Mouse (Mus musculus) erythroblast, embryonic 14.5 days (primary cell): ENCODE data around the gene Papola. TPM values are rescaled to one million over a fixed set of nuclear protein-coding genes. Genes with fewer than 3 reads are reported as not detected.

Source experiments
- H3K27me3 ChIP-seq: 2 replicates; pipeline ENCODE4 v1.6.1; 2012; ENCODE audit warnings: inconsistent platforms; ENCODE audit not compliant: control insufficient read depth
- H3K36me3 ChIP-seq: 2 replicates; pipeline ENCODE4 v1.6.1; 2012; ENCODE audit warnings: mild to moderate bottlenecking, inconsistent platforms; ENCODE audit not compliant: control insufficient read depth
- H3K4me1 ChIP-seq: 2 replicates; pipeline ENCODE4 v1.6.1; 2012; ENCODE audit warnings: inconsistent platforms; ENCODE audit not compliant: control insufficient read depth
- H3K4me3 ChIP-seq: replicated peaks from 2 replicates; pipeline ENCODE3; 2012; ENCODE audit warnings: moderate library complexity, mild to moderate bottlenecking, inconsistent platforms
- H3K9me3 ChIP-seq: 2 replicates; pipeline ENCODE4 v1.6.1; 2012; ENCODE audit warnings: low read length, inconsistent platforms, mixed read lengths; ENCODE audit not compliant: control insufficient read depth
- GATA1 ChIP-seq: IDR thresholded peaks from 2 replicates; pipeline ENCODE4 v1.6.1; 2012; ENCODE audit warnings: low read length, inconsistent platforms, mixed read lengths
- TAL1 ChIP-seq: IDR thresholded peaks from 3 replicates; pipeline ENCODE4 v1.6.1; 2012; ENCODE audit warnings: low read length, inconsistent platforms, mixed read lengths
- polyA plus RNA-seq: library from polyadenylated mRNA; stranded (reverse); fragments of >175 nt; gene quantifications from 2 replicates; pipeline ENCODE4 v1.2.3, GENCODE M21; 2012

Gene Papola
- polyA plus RNA-seq, 1 experiment = 14.5 TPM

GRCm38 (mm10) chr12:105758911-105759310, 25.6 kb upstream of the Papola start:
- Histone ChIP-seq H3K9me3 (peaks cover 5% of the 10 kb centered on the region; the same call in 1 of the 2 replicates), H3K27me3 (no peaks in the 10 kb centered on the region), H3K4me3 (no peak overlapping the region), H3K4me1 (peaks cover 42% of the 10 kb centered on the region), H3K36me3 (no peaks in the 10 kb centered on the region)
- TF ChIP-seq GATA1 (no peak), TAL1 (no peak)

GRCm38 (mm10) chr12:105759849-105760478, 24.5 kb upstream of the Papola start:
- H3K9me3 ChIP-seq = no peaks in the 10 kb centered on the region
- peaks cover 42% of the 10 kb centered on the region for H3K4me1 ChIP-seq
- no peak overlapping the region for H3K4me3 ChIP-seq
- TF ChIP-seq GATA1 (no peak), TAL1 (peak; percentile 59)
- no peaks in the 10 kb centered on the region for H3K36me3 ChIP-seq
- H3K27me3 ChIP-seq = no peaks in the 10 kb centered on the region

DNA sequence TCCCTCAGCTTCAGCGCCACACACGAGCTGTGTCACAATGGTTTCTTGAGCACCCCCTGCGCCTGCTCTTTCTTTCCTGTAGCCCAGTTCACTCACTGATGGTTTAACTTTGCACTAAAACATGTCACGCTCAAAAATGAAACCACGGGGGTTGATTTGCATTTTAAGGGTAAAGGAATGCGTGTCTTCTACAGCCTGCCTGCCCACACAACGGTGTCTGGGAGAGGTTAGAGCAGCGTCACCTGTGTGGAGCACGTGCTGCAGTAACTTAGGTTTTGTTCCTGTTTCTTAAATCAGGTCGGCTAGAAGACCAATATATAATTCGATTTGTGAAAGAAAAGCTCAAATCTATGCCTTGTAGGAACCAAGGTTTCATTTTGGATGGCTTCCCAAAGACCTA, 23.3 kb upstream of the Papola start:
- H3K36me3 ChIP-seq = no peaks in the 10 kb centered on the region
- no peaks in the 10 kb centered on the region for H3K9me3 ChIP-seq
- no peak overlapping the region for H3K4me3 ChIP-seq
- peaks cover 42% of the 10 kb centered on the region for H3K4me1 ChIP-seq
- TF ChIP-seq GATA1 (no peak), TAL1 (no peak)
- H3K27me3 ChIP-seq = no peaks in the 10 kb centered on the region

DNA sequence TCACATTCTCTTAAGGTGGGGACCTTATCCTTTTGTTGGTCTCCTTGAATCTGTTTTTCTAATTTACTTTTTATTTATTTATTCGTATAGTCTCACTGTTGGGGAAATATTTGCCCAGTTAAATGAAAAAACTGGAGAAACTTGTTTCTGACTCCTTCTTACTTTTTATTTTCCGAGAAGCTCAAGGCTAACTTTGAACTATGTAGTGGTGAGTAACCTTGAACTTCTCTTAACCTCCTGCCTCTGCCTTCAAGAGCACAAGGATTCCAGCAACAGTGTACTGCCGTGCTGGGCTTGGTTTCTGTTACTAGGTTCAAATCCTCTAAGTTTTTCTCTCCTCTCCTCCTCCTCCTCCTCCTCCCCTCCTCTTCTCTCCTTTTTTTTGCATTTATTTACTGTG, 22.9 kb upstream of the Papola start:
- TF ChIP-seq TAL1 (no peak), GATA1 (no peak)
- Histone ChIP-seq H3K4me3 (no peak overlapping the region), H3K9me3 (no peaks in the 10 kb centered on the region), H3K4me1 (peaks cover 42% of the 10 kb centered on the region), H3K36me3 (no peaks in the 10 kb centered on the region), H3K27me3 (no peaks in the 10 kb centered on the region)

GRCm38 (mm10) chr12:105769700-105770099, 14.8 kb upstream of the Papola start:
- Histone ChIP-seq H3K27me3 (no peaks in the 10 kb centered on the region), H3K9me3 (peaks cover 12% of the 10 kb centered on the region), H3K4me1 (peaks cover 2% of the 10 kb centered on the region; the same call in 1 of the 2 replicates), H3K4me3 (no peak overlapping the region), H3K36me3 (no peaks in the 10 kb centered on the region)
- TF ChIP-seq GATA1 = no peak
- no peak for TF ChIP-seq TAL1

DNA sequence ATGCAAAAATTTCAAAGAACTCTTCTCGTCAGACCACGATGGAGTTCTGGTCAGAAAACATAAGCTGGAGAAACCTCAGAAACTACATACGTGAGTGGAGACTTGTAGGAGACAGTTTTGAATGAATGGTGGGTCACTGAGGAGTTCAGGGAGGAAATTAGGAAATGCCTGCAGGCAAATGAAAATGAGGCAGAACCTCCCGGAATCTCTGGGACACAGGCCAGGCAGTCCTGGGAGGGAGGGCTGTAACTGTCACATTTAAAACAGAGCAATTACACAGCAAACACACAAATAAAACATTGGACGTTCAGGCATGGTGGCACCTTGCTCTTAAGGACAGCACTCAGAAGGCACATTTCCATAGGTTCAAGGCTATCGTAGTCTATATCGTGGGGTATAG, 9.6 kb upstream of the Papola start:
- TF ChIP-seq GATA1 = no peak
- no peaks in the 10 kb centered on the region for H3K36me3 ChIP-seq
- no peak overlapping the region for H3K4me3 ChIP-seq
- H3K4me1 ChIP-seq = peaks cover 2% of the 10 kb centered on the region; the same call in 1 of the 2 replicates
- H3K9me3 ChIP-seq = peaks cover 6% of the 10 kb centered on the region
- no peaks in the 10 kb centered on the region for H3K27me3 ChIP-seq

GRCm38 (mm10) chr12:105777651-105778050, 6.8 kb upstream of the Papola start:
- no peaks in the 10 kb centered on the region for H3K36me3 ChIP-seq
- H3K9me3 ChIP-seq = peaks cover 4% of the 10 kb centered on the region
- H3K27me3 ChIP-seq = no peaks in the 10 kb centered on the region
- TF ChIP-seq TAL1 (no peak), GATA1 (no peak)
- H3K4me1 ChIP-seq = no peaks in the 10 kb centered on the region; the same call in 1 of the 2 replicates
- H3K4me3 ChIP-seq = no peak overlapping the region

DNA sequence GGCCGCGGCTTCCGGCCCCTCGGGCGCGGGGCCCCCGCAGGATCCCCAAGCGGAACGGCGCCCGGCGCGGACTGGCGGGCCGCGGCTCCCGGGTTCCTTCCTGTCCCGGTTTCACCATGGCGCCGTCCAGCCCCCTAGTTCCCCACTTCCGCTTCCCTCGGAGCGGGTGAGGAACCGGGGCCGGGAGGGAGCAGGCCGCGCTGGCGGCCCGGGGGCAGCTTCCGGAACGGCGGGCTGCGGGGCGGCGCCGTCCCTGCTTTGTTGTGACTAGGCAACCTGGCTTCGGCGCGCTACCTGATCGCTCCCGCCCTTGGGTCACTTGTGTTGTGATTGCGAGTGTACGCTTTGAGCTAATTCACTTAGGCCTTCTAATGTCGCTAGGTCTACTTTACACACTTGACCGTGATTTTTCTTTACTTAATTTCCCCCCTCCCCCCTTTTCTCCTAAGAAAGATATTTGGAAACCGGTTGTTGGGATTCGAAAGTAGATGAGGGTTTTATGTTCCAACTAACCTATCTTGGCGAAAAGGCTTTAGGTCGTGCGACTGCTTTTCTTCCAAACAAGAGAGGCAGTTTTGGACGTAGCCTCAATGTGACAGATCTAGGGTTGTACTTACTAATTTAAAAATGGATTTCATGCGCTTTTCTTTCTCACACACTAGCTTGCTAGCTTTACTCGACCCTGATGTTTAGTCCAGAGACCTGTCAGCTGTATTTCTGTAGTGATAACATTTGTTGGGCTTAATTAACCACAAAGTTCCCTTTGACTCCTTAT, 693 bp downstream of the Papola start:
- Histone ChIP-seq H3K9me3 (no peaks in the 10 kb centered on the region), H3K4me3 (peak overlapping the region; percentile 95), H3K36me3 (peaks cover 27% of the 10 kb centered on the region), H3K27me3 (no peaks in the 10 kb centered on the region), H3K4me1 (peaks cover 44% of the 10 kb centered on the region)
- TF ChIP-seq TAL1 (no peak), GATA1 (no peak)

DNA sequence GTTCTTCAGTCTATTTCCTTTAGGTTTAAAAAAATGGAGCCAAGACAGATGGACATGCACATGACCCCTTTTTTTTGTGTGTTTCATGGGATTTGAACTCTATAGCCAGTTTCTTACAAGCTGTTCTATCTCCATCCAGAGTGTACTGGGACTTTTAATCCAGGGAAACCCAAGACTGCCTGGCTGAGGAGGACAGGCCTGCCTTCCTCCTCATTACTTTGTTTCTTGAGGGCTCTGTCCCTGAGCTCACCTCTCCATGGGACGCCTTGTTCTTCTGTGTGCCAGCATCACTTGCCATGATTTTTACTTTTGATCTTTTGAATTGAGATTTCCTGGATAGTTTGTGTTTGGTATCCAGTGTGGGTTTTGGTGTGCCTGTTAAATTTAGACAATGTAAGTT, 1.6 kb downstream of the Papola start:
- TF ChIP-seq TAL1 (no peak), GATA1 (no peak)
- Histone ChIP-seq H3K4me1 (peaks cover 50% of the 10 kb centered on the region), H3K9me3 (no peaks in the 10 kb centered on the region), H3K27me3 (no peaks in the 10 kb centered on the region), H3K36me3 (peaks cover 33% of the 10 kb centered on the region), H3K4me3 (peak overlapping the region; percentile 95)
